14 mouse cellular contexts compared by ENCODE assay signal in genomic region chr19:41738896-41739295, GRCm38 (mm10). TPM values are rescaled to one million over a fixed set of nuclear protein-coding genes. Genes with fewer than 3 reads are reported as not detected.
DNase-seq lines count a peak whose midpoint lies in the region; ATAC-seq and TF ChIP-seq lines count a peak whose summit lies in the region.
"Had no signal": no experiment of that assay in that cellular context is flagged by ENCODE, and none has a peak within 500 bp of the region (broad histone marks: within the 10 kb centered on the region; RNA-seq: fewer than 3 reads in every experiment).

No protein-coding gene starts in this region.

- no peaks in the 10 kb centered on the region for H3K9me3 ChIP-seq in liver, embryonic 11.5 days (ENCODE audit: control insufficient read depth, low read length)
- H3K9me3 ChIP-seq in liver, postnatal 0 days (ENCODE audit: low read length): no peaks in the 10 kb centered on the region
- H3K9me3 ChIP-seq in forebrain, embryonic 16.5 days (ENCODE audit: control insufficient read depth, low read length): no peaks in the 10 kb centered on the region
- no peaks in the 10 kb centered on the region for H3K9me3 ChIP-seq in liver, embryonic 13.5 days (replicated peaks)
- H3K9me3 ChIP-seq in neural tube, embryonic 13.5 days: no peaks in the 10 kb centered on the region
- H3K9me3 ChIP-seq in kidney, embryonic 15.5 days (replicated peaks): no peaks in the 10 kb centered on the region
- H3K9me3 ChIP-seq: embryonic facial prominence, embryonic 10.5 days; limb, embryonic 10.5 days; lung, embryonic 15.5 days had no signal

- no peak for TF ChIP-seq EP300 in liver, postnatal 0 days (IDR thresholded peaks at IDR 0.05; ENCODE audit: low read depth)

- H3K4me1 ChIP-seq in liver, embryonic 11.5 days (replicated peaks; ENCODE audit: control insufficient read depth, insufficient read depth, low read length): peaks cover 19% of the 10 kb centered on the region
- peaks cover 4% of the 10 kb centered on the region for H3K4me1 ChIP-seq in liver, postnatal 0 days (ENCODE audit: insufficient read depth)
- H3K4me1 ChIP-seq in forebrain, embryonic 16.5 days (replicated peaks; ENCODE audit: control insufficient read depth, insufficient read depth, low read length): peaks cover 81% of the 10 kb centered on the region
- H3K4me1 ChIP-seq in liver, embryonic 13.5 days (replicated peaks): peaks cover 48% of the 10 kb centered on the region
- H3K4me1 ChIP-seq in neural tube, embryonic 13.5 days (replicated peaks): peaks cover 95% of the 10 kb centered on the region
- H3K4me1 ChIP-seq in kidney, embryonic 15.5 days: peaks cover 48% of the 10 kb centered on the region

- WGBS in liver, embryonic 11.5 days: 20% methylated on average over 4 of the region's 4 CpGs
- 25% methylated on average over 4 of the region's 4 CpGs for WGBS in liver, postnatal 0 days (ENCODE audit: insufficient replicate concordance)
- 10% methylated on average over 4 of the region's 4 CpGs for WGBS in forebrain, embryonic 16.5 days
- 12% methylated on average over 4 of the region's 4 CpGs for WGBS in liver, embryonic 13.5 days (ENCODE audit: insufficient replicate concordance)
- WGBS in neural tube, embryonic 13.5 days: 18% methylated on average over 4 of the region's 4 CpGs
- WGBS in kidney, embryonic 15.5 days: 36% methylated on average over 4 of the region's 4 CpGs

- peak overlapping the region; percentile 79; the same call in 1 of the 2 replicates for H3K4me2 ChIP-seq in liver, embryonic 11.5 days
- no peak overlapping the region for H3K4me2 ChIP-seq in liver, postnatal 0 days (ENCODE audit: low read depth, low read length)
- H3K4me2 ChIP-seq in forebrain, embryonic 16.5 days (ENCODE audit: low read length): peak overlapping the region; percentile 66
- peak overlapping the region; percentile 76 for H3K4me2 ChIP-seq in liver, embryonic 13.5 days
- H3K4me2 ChIP-seq in neural tube, embryonic 13.5 days: peak overlapping the region; percentile 62
- H3K4me2 ChIP-seq in kidney, embryonic 15.5 days: no peak overlapping the region

- H3K27ac ChIP-seq in liver, embryonic 11.5 days (ENCODE audit: low read depth, low read length): no peak overlapping the region
- no peak overlapping the region for H3K27ac ChIP-seq in liver, postnatal 0 days (ENCODE audit: low read depth)
- H3K27ac ChIP-seq in forebrain, embryonic 16.5 days (ENCODE audit: low read length): peak overlapping the region; percentile 57
- H3K27ac ChIP-seq in liver, embryonic 13.5 days: peak overlapping the region; percentile 79; the same call in 1 of the 2 replicates
- peak overlapping the region; percentile 85 for H3K27ac ChIP-seq in neural tube, embryonic 13.5 days (replicated peaks)
- no peak overlapping the region for H3K27ac ChIP-seq in kidney, embryonic 15.5 days
- H3K27ac ChIP-seq: embryonic facial prominence, embryonic 10.5 days; limb, embryonic 10.5 days; lung, embryonic 15.5 days had no signal

- no peak for TF ChIP-seq CTCF in liver, postnatal 0 days (IDR thresholded peaks at IDR 0.05; ENCODE audit: low read depth)

- no peak overlapping the region for H3K4me3 ChIP-seq in liver, embryonic 11.5 days (ENCODE audit: low read depth, low read length)
- H3K4me3 ChIP-seq in liver, postnatal 0 days (ENCODE audit: low read depth, low read length): no peak overlapping the region
- H3K4me3 ChIP-seq in forebrain, embryonic 16.5 days (replicated peaks; ENCODE audit: low read length): peak overlapping the region; percentile 25
- no peak overlapping the region for H3K4me3 ChIP-seq in liver, embryonic 13.5 days (replicated peaks)
- H3K4me3 ChIP-seq in neural tube, embryonic 13.5 days: peak overlapping the region; percentile 80
- no peak overlapping the region for H3K4me3 ChIP-seq in kidney, embryonic 15.5 days (replicated peaks)
- H3K4me3 ChIP-seq: lung, embryonic 15.5 days had no signal

- DNase-seq in liver, embryonic 11.5 days (ENCODE audit: low spot score): no peak
- DNase-seq in liver, postnatal 0 days: no peak
- no peak for DNase-seq in liver, embryonic 13.5 days
- no peak for DNase-seq in layer of hippocampus, postnatal 10 days (ENCODE audit: low spot score in 2 of 2)
- DNase-seq in kidney, adult 18-20 months: no peak
- DNase-seq: cerebellum, adult 8-10 months; heart, postnatal 4 days; thymus, postnatal 36 days had no signal

- H3K27me3 ChIP-seq in liver, embryonic 11.5 days (replicated peaks; ENCODE audit: control insufficient read depth, insufficient read depth, low read length): peaks cover 74% of the 10 kb centered on the region
- peaks cover 42% of the 10 kb centered on the region for H3K27me3 ChIP-seq in liver, postnatal 0 days (ENCODE audit: insufficient read depth, low read length)
- H3K27me3 ChIP-seq in forebrain, embryonic 16.5 days (replicated peaks; ENCODE audit: control insufficient read depth, insufficient read depth, low read length): peaks cover 8% of the 10 kb centered on the region
- H3K27me3 ChIP-seq in liver, embryonic 13.5 days: peaks cover 87% of the 10 kb centered on the region
- H3K27me3 ChIP-seq in neural tube, embryonic 13.5 days: peaks cover 18% of the 10 kb centered on the region
- peaks cover 68% of the 10 kb centered on the region for H3K27me3 ChIP-seq in kidney, embryonic 15.5 days

- H3K9ac ChIP-seq in liver, embryonic 11.5 days (ENCODE audit: low read depth, low read length): 0 out of 2 replicates have a peak overlapping the region, but pooled peaks have one; percentile 43
- no peak overlapping the region for H3K9ac ChIP-seq in liver, postnatal 0 days (replicated peaks)
- peak overlapping the region; percentile 10; the same call in 1 of the 2 replicates for H3K9ac ChIP-seq in forebrain, embryonic 16.5 days (replicated peaks; ENCODE audit: low read depth, low read length)
- peak overlapping the region; percentile 55 for H3K9ac ChIP-seq in liver, embryonic 13.5 days
- peak overlapping the region; percentile 89 for H3K9ac ChIP-seq in neural tube, embryonic 13.5 days
- H3K9ac ChIP-seq in kidney, embryonic 15.5 days: no peak overlapping the region
- H3K9ac ChIP-seq: lung, embryonic 15.5 days had no signal

- H3K36me3 ChIP-seq in liver, embryonic 11.5 days (ENCODE audit: control insufficient read depth, insufficient read depth, low read length): no peaks in the 10 kb centered on the region
- no peaks in the 10 kb centered on the region for H3K36me3 ChIP-seq in liver, postnatal 0 days (replicated peaks; ENCODE audit: insufficient read depth, low read length)
- no peaks in the 10 kb centered on the region for H3K36me3 ChIP-seq in forebrain, embryonic 16.5 days (ENCODE audit: control insufficient read depth, insufficient read depth)
- H3K36me3 ChIP-seq in liver, embryonic 13.5 days: no peaks in the 10 kb centered on the region
- no peaks in the 10 kb centered on the region for H3K36me3 ChIP-seq in neural tube, embryonic 13.5 days
- H3K36me3 ChIP-seq in kidney, embryonic 15.5 days: no peaks in the 10 kb centered on the region
- H3K36me3 ChIP-seq: embryonic facial prominence, embryonic 10.5 days; limb, embryonic 10.5 days; lung, embryonic 15.5 days had no signal

- no peak for ATAC-seq in liver, embryonic 11.5 days (replicated peaks; ENCODE audit: low FRiP score)
- ATAC-seq in liver, postnatal 0 days: no peak
- ATAC-seq in forebrain, embryonic 16.5 days: no peak
- no peak for ATAC-seq in liver, embryonic 13.5 days (ENCODE audit: low read depth)
- no peak for ATAC-seq in neural tube, embryonic 13.5 days (ENCODE audit: low read depth)
- no peak for ATAC-seq in kidney, embryonic 15.5 days (replicated peaks; ENCODE audit: low FRiP score)

RNA-seq across cellular contexts. Expression of gene Slit1, which starts 4.6 kb away (rescaled TPM):
- 0.16 and 0.26 TPM in 2 replicates for polyA plus RNA-seq in liver, embryonic 11.5 days (2014; fragmentation: Nextera tagmentation; extraction: Ambion mirVana)
- 0.12 and 0.13 TPM in 2 replicates for polyA plus RNA-seq in liver, postnatal 0 days (2015; fragmentation: Nextera tagmentation; extraction: Ambion mirVana)
- polyA plus RNA-seq in forebrain, embryonic 16.5 days (2015; fragmentation: Nextera tagmentation; extraction: Ambion mirVana): 18.2 and 21.3 TPM in 2 replicates
- polyA plus RNA-seq in liver, embryonic 13.5 days (2015; fragmentation: Nextera tagmentation; extraction: Ambion mirVana): 0.05 and 0.12 TPM in 2 replicates
- 34.2 and 35.8 TPM in 2 replicates for polyA plus RNA-seq in neural tube, embryonic 13.5 days (2015; fragmentation: Nextera tagmentation; extraction: Ambion mirVana)
- polyA plus RNA-seq in kidney, embryonic 15.5 days (2015; fragmentation: Nextera tagmentation; extraction: Ambion mirVana): 6.1 and 6.3 TPM in 2 replicates
- total RNA-seq in layer of hippocampus, postnatal 10 days (2021): 10 to 100 TPM; 95.2 to 96.3 TPM
- total RNA-seq: heart, postnatal 4 days had no signal

Comparison
In these comparisons a context has a peak if more than half of its experiments do, and no peak if none do; other contexts are left out.
1. H3K27ac ChIP-seq: peak in forebrain, embryonic 16.5 days (single experiment), liver, embryonic 13.5 days (single experiment) and neural tube, embryonic 13.5 days (single experiment); none in liver, embryonic 11.5 days (single experiment), liver, postnatal 0 days (single experiment) and kidney, embryonic 15.5 days (single experiment).
2. H3K4me2 ChIP-seq: peak in liver, embryonic 11.5 days (single experiment), forebrain, embryonic 16.5 days (single experiment), liver, embryonic 13.5 days (single experiment) and neural tube, embryonic 13.5 days (single experiment); none in liver, postnatal 0 days (single experiment) and kidney, embryonic 15.5 days (single experiment).
3. H3K9ac ChIP-seq: peak in liver, embryonic 11.5 days (single experiment), forebrain, embryonic 16.5 days (single experiment), liver, embryonic 13.5 days (single experiment) and neural tube, embryonic 13.5 days (single experiment); none in liver, postnatal 0 days (single experiment) and kidney, embryonic 15.5 days (single experiment).
4. H3K4me3 ChIP-seq: peak in forebrain, embryonic 16.5 days (single experiment) and neural tube, embryonic 13.5 days (single experiment); none in liver, embryonic 11.5 days (single experiment), liver, postnatal 0 days (single experiment), liver, embryonic 13.5 days (single experiment) and kidney, embryonic 15.5 days (single experiment).